Mouse (Mus musculus): ENCODE data around the gene Slc2a6. TPM values are rescaled to one million over a fixed set of nuclear protein-coding genes. Genes with fewer than 3 reads are reported as not detected.
A peak's percentile ranks its signal among the peaks of the same experiment; 100 is the strongest.

Gene Slc2a6
- polyA plus RNA-seq (2012; rRNA removed) = 45.4 and 49.8 TPM in 2 replicates

DNA sequence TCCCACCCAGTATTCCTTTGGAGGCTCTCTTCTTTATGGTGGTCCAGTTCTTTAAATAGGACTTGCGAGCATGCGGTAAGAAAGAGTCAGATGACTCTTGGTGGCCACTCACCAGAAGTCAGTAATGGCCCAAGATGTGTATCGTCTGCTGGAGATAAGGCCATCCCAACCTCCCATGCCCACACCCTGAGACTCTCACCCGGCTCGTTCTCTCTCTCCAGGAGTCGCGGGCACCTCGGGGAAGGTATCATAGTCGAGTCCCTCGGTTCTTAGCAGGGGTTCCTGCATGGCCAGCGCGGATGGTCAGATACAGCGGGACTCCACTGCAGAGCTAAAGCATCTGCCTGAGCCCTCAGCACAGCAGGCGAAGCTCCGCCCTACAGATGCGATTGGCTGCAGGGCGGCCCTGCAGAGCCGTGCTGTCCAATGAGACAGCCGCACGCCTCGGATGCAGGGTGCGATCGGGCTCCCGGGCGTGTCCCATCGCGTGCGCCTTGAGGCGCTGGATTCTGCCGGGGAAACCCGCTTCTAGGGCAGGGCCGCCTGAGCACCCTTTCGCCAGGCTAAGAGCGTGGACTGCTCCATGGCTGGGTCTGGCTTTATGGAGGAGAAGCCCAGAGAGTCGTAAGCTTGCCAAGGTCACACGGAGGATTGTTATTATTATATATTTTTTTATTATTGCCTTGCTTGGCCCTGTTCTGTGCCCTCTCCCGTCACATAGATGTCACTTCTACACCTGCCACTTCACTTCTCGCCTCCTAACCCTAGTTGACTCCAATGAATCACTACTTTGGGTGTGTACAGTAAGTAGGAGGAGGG lies at the start of gene Slc2a6:
TSS of gene Slc2a6 (minus strand) at position 381 of the 819 bp plus-strand sequence.
- peak within 1 kb of the TSS; percentile 32 for H3K27ac ChIP-seq (ENCODE audit: insufficient read depth, low read length)
- H3K4me3 ChIP-seq (replicated peaks; ENCODE audit: insufficient read depth, low read depth, low read length) = peak within 1 kb of the TSS; percentile 67
- under 1% methylated on average over 38 of the region's 38 CpGs for WGBS
- H3K27me3 ChIP-seq (ENCODE audit: control insufficient read depth, insufficient read depth, low read length) = no peaks in the 10 kb centered on the region
- TF ChIP-seq CTCF (IDR thresholded peaks at IDR 0.05; ENCODE audit: borderline replicate concordance, insufficient read depth, low read depth, low read length) (no peak), POLR2A (IDR thresholded peaks at IDR 0.05; ENCODE audit: borderline replicate concordance, insufficient read depth, low read length) (peak; percentile 95)
- peak; percentile 94 to 95 for DNase-seq
- peaks cover 23% of the 10 kb centered on the region for H3K4me1 ChIP-seq (ENCODE audit: control insufficient read depth, insufficient read depth, low read length)

DNA sequence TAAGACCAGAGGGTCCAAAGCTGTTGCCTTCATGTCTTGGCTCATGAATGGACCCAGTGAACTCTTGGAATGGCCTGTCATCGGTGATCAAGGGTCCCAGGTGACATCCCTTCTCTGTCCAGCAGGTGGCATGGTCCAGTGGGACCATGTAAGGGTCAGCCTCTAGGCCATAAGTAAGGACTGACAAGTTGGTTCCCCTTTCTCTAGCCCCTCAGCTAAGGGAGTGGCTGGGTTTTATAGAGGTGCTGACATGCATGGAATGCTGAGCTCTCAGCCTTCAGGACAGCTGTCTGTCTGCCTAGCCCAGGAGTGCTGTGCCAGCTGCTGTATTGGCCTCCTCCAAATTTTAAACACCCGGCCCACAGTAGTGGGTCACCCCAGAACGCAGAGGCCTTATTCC lies 47.7 kb upstream of the Slc2a6 start:
- H3K4me1 ChIP-seq (ENCODE audit: control insufficient read depth, insufficient read depth, low read length) = no peaks in the 10 kb centered on the region; the same call in 1 of the 2 replicates
- TF ChIP-seq CTCF (IDR thresholded peaks at IDR 0.05; ENCODE audit: borderline replicate concordance, insufficient read depth, low read depth, low read length) (peak; percentile 79), POLR2A (IDR thresholded peaks at IDR 0.05; ENCODE audit: borderline replicate concordance, insufficient read depth, low read length) (no peak)

DNA sequence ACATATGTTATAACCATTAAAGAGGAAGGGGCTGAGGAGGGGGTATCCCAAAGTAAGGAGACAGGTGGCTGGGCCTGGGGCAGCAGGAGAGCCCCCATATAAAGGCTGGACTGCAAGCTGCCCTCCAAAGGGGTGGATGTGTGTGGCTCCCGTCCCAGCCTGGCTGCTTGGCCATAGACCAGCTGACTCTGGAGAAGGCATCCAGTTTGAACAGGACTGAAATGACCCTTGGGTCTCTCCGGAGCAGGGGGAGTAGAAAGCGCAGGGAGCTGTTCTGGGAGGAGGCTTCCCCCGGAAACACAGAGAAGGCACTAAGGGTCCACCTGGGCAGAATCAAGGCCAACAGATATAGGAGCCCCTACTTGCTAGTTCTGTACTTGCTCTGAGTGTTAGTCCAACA lies 47.0 kb upstream of the Slc2a6 start:
- no peaks in the 10 kb centered on the region; the same call in 1 of the 2 replicates for H3K4me1 ChIP-seq (ENCODE audit: control insufficient read depth, insufficient read depth, low read length)
- no peaks in the 10 kb centered on the region; the same call in 1 of the 2 replicates for H3K27me3 ChIP-seq (ENCODE audit: control insufficient read depth, insufficient read depth, low read length)
- DNase-seq = no peak
- no peak overlapping the region for H3K27ac ChIP-seq (ENCODE audit: insufficient read depth, low read length)
- no peak for TF ChIP-seq CTCF (IDR thresholded peaks at IDR 0.05; ENCODE audit: borderline replicate concordance, insufficient read depth, low read depth, low read length)
- no peak for TF ChIP-seq POLR2A (IDR thresholded peaks at IDR 0.05; ENCODE audit: borderline replicate concordance, insufficient read depth, low read length)
- WGBS = 34% methylated on average over 4 of the region's 4 CpGs
- no peak overlapping the region for H3K4me3 ChIP-seq (replicated peaks; ENCODE audit: insufficient read depth, low read depth, low read length)

More for the DNA sequence above, 47.7 kb upstream of the Slc2a6 start:
- no peaks in the 10 kb centered on the region; the same call in 1 of the 2 replicates for H3K27me3 ChIP-seq (ENCODE audit: control insufficient read depth, insufficient read depth, low read length)
- no peak overlapping the region for H3K27ac ChIP-seq (ENCODE audit: insufficient read depth, low read length)
- DNase-seq = peak; percentile 33 to 55
- 68% methylated on average over 3 of the region's 3 CpGs for WGBS
- H3K4me3 ChIP-seq (replicated peaks; ENCODE audit: insufficient read depth, low read depth, low read length) = no peak overlapping the region

DNA sequence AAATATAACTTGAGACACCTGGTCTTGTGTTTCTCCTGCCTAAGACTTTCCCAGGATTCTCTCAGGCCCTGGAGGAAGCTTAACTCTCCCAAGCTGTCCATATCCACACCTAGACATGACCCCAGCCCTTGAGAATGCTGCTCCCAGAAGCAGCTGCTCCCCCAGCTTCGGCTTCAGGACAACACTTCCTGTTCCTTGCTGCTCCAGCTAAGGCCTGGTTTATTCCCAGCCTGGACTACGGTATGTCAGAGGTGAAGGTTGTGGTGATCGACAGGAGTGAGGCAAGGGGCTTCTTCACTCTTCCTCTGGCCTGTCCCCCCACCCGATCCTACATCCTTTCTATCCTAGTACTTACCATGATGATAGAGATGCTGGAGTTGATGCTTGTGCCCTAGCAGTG lies 45.6 kb upstream of the Slc2a6 start:
- no peaks in the 10 kb centered on the region; the same call in 1 of the 2 replicates for H3K27me3 ChIP-seq (ENCODE audit: control insufficient read depth, insufficient read depth, low read length)
- H3K4me1 ChIP-seq (ENCODE audit: control insufficient read depth, insufficient read depth, low read length) = no peaks in the 10 kb centered on the region
- H3K4me3 ChIP-seq (replicated peaks; ENCODE audit: insufficient read depth, low read depth, low read length) = no peak overlapping the region
- no peak overlapping the region for H3K27ac ChIP-seq (ENCODE audit: insufficient read depth, low read length)
- TF ChIP-seq CTCF (IDR thresholded peaks at IDR 0.05; ENCODE audit: borderline replicate concordance, insufficient read depth, low read depth, low read length) (no peak), POLR2A (IDR thresholded peaks at IDR 0.05; ENCODE audit: borderline replicate concordance, insufficient read depth, low read length) (no peak)
- 88% methylated on average over 4 of the region's 4 CpGs for WGBS
- DNase-seq = no peak

DNA sequence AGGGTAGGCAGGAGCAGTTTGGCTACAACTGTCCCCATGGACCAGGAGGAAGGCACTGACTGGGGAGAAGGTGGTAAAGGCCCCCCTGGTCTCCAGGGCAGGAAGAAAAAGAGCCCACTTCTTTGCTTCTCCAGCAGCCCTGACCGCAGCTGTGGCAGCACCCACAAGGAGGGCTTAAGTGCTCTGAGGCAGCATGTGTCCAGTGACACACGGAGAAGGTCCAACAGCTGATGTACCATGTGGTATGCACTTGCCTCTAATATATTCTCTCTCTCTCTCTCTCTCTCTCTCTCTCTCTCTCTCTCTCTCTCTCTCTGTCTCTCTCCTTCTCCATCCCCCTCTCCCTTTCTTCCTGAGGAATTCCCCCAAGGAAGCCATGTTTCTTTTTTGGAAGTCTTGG lies 44.2 kb upstream of the Slc2a6 start, which contains the start of gene Mymk:
TSS of gene Mymk (minus strand) at position 202 of the 400 bp plus-strand sequence.
- Histone ChIP-seq H3K4me3 (replicated peaks; ENCODE audit: insufficient read depth, low read depth, low read length) (no peak within 1 kb of the TSS), H3K27me3 (ENCODE audit: control insufficient read depth, insufficient read depth, low read length) (no peaks in the 10 kb centered on the region), H3K4me1 (ENCODE audit: control insufficient read depth, insufficient read depth, low read length) (no peaks in the 10 kb centered on the region), H3K27ac (ENCODE audit: insufficient read depth, low read length) (no peak within 1 kb of the TSS)
- no peak for DNase-seq
- no peak for TF ChIP-seq POLR2A (IDR thresholded peaks at IDR 0.05; ENCODE audit: borderline replicate concordance, insufficient read depth, low read length)
- TF ChIP-seq CTCF (IDR thresholded peaks at IDR 0.05; ENCODE audit: borderline replicate concordance, insufficient read depth, low read depth, low read length) = no peak
- WGBS = 69% methylated on average over 2 of the region's 2 CpGs

DNA sequence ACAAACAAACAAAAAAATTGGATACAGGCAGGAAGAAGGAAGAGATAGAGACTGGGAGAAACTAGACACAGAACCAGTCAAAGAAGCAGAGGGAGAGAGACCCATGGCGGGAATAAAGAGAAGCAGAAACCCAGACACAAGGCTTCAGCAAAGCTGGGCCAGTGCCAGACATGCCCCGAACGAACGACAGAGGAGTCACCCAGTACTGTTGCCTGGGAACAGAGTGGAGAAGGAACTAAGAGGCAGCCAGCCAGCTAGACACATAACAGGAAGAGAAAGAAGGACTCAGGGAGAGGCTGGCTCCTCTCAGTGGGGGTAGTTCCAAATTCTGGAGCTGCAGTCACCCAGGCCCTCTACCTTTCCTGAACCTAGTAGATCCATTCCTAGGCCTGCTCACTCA lies 43.3 kb upstream of the Slc2a6 start:
- H3K27ac ChIP-seq (ENCODE audit: insufficient read depth, low read length) = no peak overlapping the region
- H3K4me1 ChIP-seq (ENCODE audit: control insufficient read depth, insufficient read depth, low read length) = no peaks in the 10 kb centered on the region
- no peak for TF ChIP-seq POLR2A (IDR thresholded peaks at IDR 0.05; ENCODE audit: borderline replicate concordance, insufficient read depth, low read length)
- TF ChIP-seq CTCF (IDR thresholded peaks at IDR 0.05; ENCODE audit: borderline replicate concordance, insufficient read depth, low read depth, low read length) = no peak
- peak; percentile 17 to 45 for DNase-seq
- H3K4me3 ChIP-seq (replicated peaks; ENCODE audit: insufficient read depth, low read depth, low read length) = no peak overlapping the region
- no peaks in the 10 kb centered on the region for H3K27me3 ChIP-seq (ENCODE audit: control insufficient read depth, insufficient read depth, low read length)
- 22% methylated on average over 4 of the region's 4 CpGs for WGBS

DNA sequence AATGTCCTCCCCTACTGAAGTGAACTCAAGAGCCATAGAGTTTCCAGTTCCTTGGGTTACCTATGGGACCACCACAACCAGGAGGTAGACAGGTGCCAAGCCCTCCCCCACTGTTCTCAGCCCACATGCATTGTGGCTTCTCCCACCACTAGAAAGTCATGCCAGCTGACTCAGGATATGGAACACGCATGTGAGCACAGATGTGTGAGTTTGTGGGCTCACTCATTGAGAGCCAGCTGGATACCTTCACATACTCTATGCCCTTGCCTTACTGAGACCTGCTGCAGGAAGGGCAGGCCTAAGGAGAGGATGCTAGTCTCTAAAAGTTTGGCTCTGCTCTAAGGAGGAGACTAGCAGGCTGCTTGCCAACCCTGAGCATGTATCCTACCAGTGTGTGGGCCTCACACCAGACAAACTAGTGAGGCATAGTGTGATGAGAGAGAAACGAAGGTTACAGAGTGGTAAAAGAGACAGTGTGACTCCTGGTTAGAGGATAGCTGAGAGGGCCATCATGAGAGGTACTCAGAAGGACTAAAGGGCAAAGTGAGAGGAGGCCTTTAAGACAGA lies 42.5 kb upstream of the Slc2a6 start:
- Histone ChIP-seq H3K27me3 (ENCODE audit: control insufficient read depth, insufficient read depth, low read length) (no peaks in the 10 kb centered on the region), H3K4me3 (replicated peaks; ENCODE audit: insufficient read depth, low read depth, low read length) (no peak overlapping the region), H3K4me1 (ENCODE audit: control insufficient read depth, insufficient read depth, low read length) (no peaks in the 10 kb centered on the region), H3K27ac (ENCODE audit: insufficient read depth, low read length) (no peak overlapping the region)
- no peak for TF ChIP-seq POLR2A (IDR thresholded peaks at IDR 0.05; ENCODE audit: borderline replicate concordance, insufficient read depth, low read length)
- TF ChIP-seq CTCF (IDR thresholded peaks at IDR 0.05; ENCODE audit: borderline replicate concordance, insufficient read depth, low read depth, low read length) = no peak
- WGBS = 50% methylated on average over 2 of the region's 2 CpGs
- no peak for DNase-seq
